Mouse (Mus musculus) left cerebral cortex, adult 18-20 months (tissue): ENCODE results near the gene Frmpd3. TPM values are rescaled to one million over a fixed set of nuclear protein-coding genes. Genes with fewer than 3 reads are reported as not detected.
A peak's percentile ranks its signal among the peaks of the same experiment; 100 is the strongest.

ENCODE experiments used
- DNase-seq, 2 experiments: peaks; one replicate each; pipeline ENCODE4 v3.0.0; 2021 to 2022; ENCODE audit warnings: low spot score in 2 of 2, mixed read lengths in 1 of 2
- microRNA-seq, 2 experiments: library from miRNA; unstranded; fragments of <30 nt; microRNA quantifications; one replicate each; pipeline ENCODE4 v1.2.0; 2021
- total RNA-seq, 2 experiments: library from RNA; stranded (reverse); gene quantifications; 2 replicates each; pipeline ENCODE4 v1.2.3; 2021

The Frmpd3 gene
- total RNA-seq, 2 experiments from 2014 or later = 23.4 to 24.0 TPM

DNA sequence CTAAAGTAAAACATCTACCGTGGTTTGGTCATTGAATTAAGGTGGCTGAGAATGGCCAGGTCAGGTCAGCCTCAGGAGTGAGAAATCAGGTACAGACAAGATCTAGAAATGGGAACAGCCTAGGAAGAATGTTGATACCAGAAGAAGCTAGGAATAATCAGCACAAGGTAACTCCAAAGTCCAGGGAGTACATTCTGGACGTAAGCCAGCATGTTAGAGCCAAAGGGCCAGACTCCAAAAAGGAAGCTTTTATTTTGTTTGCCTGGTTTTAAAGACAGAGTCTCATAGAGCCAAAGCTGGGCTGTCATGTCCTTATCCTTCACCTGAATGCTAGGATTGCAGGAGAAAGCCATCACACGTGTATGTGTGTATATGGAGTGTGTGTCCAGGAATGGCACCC is 108.0 kb downstream of the Frmpd3 start:
- no peak for DNase-seq

DNA sequence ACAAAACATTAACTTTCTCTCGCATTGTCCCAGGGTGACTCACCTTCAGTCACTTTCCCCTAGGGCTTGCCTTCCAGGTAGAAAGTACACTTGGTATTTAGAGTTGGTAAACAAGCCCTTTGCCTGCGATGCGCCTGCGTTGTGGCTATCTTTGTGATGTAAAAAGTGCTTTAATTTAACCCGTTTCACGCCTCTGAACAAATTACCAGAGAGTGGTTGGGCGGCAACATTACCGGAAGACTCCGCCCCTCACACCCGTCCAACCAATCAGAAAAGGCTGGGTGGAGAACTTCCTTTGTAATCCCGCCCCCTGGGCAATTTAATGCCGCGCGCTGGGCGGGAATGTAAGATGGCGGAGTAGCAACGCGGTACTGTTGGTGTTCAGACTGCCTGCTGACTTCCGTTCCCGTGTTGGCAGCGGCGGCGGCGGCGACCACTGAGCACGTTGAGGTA is 114.2 kb downstream of the Frmpd3 start, which contains the start of gene Prps1:
TSS of gene Prps1 (plus strand) at position 335 of the 453 bp plus-strand sequence.
- peak; percentile 78 to 82 for DNase-seq

DNA sequence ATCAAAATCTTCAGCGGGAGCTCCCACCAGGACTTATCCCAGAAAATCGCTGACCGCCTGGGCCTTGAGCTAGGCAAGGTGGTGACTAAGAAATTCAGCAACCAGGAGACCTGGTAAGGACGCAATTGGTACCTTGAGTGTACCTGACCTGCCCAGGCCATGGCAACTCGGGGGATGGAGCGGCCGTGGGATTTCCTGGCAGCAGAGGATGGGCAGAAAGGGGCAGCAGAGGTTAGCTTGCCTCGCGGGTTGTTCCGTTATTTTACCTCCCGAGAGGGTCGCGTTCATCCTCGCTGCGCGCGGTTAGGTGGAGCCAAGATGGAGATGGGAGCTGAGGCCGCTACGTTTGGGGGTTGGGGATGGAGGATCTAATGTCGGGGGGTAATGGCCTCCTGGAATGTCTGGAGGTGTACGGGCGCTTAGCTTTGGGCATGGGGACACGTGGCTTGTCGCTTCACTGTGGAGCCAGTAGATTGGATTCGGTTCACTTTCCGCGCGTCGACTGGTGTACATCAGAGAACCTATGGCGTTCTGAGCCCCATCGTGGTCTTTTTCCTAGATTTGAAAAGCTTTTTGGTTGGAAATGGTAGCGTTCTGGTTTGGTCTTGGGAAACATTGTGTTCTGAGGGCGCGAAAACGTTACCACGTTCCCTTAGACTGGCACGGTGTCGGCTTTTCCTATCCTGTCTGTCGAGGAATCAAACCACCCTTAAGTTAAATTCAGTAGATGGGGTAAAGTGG is 114.9 kb downstream of the Frmpd3 start:
- peak in 1 of 2 experiments; percentile 11 for DNase-seq

DNA sequence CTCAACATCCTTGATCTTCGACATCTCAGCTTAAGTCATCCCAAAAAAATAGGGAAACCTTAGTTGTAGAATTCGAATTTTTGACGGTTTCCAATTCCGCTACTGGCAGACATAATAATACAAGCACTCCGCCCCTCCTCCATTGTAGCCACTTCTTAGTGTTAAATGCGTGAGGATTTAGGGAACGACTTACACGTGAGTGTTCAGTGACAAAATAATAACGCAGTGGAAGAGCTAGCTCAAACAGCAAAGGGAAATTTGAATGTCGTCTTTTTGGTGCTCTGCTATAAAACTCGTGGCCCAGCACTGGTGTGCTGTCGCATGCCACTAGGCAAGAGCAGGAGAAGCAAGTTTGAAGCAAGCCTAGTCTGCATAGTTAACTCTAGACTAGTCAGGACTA is 115.4 kb downstream of the Frmpd3 start:
- no peak for DNase-seq

DNA sequence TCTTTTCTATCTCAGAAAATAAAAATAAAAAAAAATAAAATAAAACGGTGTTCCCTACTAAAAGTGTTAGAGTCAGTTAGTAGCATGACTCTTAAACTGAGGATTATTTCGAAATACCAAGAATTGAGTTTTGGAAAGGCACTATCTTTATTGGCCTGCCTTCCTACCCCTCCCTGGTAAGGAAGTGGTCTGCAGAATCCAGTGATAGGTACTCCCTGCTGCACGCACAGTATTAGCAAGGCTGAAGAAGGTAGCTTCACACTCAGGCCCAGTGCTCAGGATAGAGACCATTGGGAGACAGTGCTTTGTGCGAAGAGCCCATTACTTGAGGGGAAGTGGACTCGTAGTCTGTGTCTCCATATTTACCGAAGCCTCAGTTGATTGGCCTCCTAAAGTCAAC is 136.2 kb downstream of the Frmpd3 start:
- no peak for DNase-seq

DNA sequence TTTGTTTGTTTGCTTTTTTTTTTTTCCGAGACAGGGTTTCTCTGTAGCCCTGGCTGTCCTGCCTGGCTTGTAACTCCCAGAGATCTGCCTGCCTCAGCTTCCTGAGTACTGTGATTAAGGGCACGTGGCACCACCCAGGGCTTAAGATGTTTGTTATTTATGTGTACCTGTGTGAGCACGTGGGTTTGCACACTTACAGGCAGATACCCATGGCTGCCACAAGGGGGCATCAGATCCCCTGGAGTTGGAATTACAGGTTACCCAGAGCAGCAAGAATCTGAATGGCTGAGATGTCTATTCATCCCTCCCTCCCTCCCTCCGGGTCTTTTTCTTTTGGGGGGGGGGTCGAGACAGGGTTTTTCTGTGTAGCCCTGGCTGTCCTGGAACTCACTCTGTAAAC is 137.1 kb downstream of the Frmpd3 start:
- peak; percentile 11 to 27 for DNase-seq

Small RNAs within 50 kb of the gene (microRNA-seq; reads per million reads assigned to microRNA genes)
- 125 to 176 reads per million in 2 experiments for gene Mir3475

Other genes with a start within 250 kb of the Frmpd3 start
- gene Prps1, start 114.3 kb downstream of the Frmpd3 start, total RNA-seq = 10 to 100 TPM; 70.2 to 78.6 TPM